Mouse (Mus musculus): ENCODE measurements at regions not wholly inside any gene's neighbourhood (a gene's known extent, or its start where the extent isn't known, plus 50 kb on each side); places are given as distances from the start of the nearest gene placed in this dataset.
A peak's percentile ranks its signal among the peaks of the same experiment; 100 is the strongest.
"Not testable (repeated sequence)": the region's sequence is repeated elsewhere in the genome, so short reads cannot be mapped to it uniquely, and the experiment has no call there.

DNA sequence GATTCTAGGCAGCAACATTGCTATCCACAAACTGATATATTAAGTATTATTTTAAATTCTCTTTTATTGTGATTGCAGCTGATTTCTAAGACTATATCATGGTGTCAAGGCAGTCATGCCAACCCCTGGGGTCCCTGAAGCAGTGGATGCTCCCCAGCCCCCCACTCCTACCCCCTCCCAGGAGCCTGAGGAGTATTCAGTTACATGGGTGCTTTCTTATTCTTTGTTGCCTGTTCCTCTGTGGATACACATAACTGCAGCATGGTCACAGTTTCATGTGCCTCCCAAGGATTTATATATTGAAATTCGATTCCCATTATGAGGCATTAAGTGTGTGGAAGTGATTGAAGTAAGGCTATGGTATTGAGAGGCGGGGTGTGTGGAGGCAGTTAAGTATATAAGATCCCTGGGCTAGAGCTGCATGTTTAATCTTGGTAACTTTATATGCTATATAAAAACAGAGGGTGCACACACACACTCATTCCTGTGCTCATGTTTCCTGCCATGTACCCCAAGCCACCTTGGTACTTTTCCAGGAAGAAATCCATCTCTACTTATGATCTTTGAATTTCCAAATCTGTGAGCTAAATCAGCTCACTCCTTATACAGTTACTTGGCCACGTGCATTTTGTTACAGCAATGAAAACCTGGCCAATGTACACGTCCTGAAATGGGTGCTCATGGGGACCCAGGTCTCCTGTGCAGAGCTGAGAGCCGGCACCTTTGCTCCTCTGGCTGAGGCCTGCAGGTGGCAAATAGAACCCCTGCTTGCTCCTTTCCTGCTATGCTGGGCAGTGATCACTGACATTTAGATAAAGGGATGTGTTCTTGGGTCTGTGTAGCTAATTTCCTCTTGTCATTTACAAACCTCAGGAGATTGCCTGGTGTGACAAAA lies 259.0 kb downstream of the Nek10 start:
- DNase-seq (ENCODE audit: low spot score), result no peak

DNA sequence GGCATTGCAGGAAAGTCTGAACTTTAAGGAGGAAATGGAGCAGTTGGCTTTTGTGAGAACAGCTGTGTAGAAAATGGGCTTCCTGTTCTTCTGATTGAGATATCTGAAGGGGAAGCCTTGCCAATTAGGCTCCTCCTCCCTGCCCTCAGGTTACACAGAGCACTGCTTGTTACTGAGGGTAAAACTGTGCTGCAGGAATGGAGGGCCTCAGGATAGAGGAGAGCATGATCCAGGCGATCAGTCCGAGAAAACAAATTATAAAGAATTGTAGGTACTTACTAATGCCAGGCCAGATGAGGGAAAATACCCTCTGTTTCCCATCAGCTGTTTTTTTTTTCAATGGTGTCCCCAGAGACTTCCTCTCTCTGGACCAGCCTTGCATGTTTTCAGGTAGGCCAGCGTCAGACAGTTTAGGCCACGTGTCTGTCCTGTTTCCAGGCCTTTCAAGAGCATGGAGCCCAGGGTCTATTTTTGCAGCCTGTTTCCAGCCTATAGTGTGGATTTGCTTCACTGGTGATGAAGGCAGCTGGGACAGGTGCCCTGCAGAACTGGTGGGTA lies 259.7 kb downstream of the Nek10 start:
- no peak for DNase-seq (ENCODE audit: low spot score)

DNA sequence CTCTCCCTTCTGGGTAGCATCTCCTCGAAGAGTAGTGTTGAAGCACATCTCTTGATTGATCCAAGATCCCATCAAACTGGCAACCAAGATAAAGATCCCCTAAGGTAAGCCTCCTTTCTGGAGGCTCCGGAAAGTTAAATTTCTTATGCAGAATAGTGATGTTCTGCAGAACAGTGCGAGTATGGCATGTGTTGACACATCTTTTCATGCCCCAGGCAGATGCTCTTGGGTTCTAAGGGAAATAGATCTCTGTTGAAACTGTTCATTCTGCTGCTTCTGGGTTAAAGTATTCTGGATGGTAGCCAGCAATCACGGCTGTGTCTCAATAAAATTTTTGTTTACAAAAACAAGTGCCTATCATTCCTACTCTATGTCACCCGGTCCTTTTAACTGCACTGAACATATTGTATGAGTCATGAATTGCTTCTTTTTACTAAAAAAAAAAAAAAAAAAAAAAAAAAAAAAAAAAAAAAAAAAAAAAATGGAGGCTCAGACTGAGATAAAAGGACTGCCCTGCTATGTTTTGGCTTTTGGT lies 261.8 kb downstream of the Nek10 start:
- DNase-seq (ENCODE audit: low spot score), result peak; percentile 6

DNA sequence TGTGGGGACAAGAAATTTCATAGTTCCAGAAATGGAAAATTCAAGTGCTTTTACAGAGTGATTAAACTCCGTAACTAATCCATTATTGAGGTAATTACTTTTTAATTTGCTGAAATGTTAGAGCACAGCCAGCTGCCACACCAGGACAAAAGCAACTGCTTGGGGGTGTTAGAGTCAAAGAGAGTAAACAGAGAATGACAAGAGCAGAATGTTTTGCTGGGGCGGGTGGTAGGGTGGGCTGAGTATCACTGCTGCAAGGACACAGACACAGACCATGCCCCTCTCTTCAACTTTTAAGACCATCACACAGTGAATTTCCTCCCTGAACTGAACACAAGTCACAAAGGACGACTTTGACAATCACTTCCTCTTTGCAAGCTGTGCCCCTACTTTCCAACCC lies 272.7 kb downstream of the Nek10 start:
- DNase-seq (ENCODE audit: low spot score), result no peak

GRCm38 (mm10) chr14:15082889-15083288 lies 279.7 kb downstream of the Nek10 start:
- DNase-seq (ENCODE audit: low spot score), result no peak

- DNase-seq (ENCODE audit: low spot score), result no peak
These were observed 280.6 kb downstream of the Nek10 start for GRCm38 (mm10) chr14:15083812-15084211.

DNA sequence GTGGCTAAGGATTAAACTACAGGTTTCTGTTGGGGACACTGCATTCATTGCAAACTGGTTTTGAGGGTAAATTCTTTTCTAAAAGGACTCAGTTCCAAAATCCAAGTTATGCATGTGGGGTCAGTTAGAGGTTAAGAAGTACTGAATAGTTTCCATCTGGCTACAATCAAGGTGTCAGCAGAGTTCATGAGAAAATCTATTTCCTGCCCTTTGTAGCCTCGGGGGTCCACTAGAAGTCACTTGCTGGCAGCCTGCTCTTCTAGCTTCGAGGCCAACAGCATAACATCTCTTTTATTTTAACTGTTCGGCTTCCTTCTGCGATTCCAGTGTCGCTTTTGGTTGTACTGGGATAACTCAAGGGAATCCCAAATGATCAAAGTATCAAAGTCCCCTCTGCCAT lies 283.8 kb downstream of the Nek10 start:
- DNase-seq (ENCODE audit: low spot score), result no peak

- no peak for DNase-seq (ENCODE audit: low spot score)
These were observed 293.6 kb downstream of the Nek10 start for GRCm38 (mm10) chr14:15096865-15097264.

DNA sequence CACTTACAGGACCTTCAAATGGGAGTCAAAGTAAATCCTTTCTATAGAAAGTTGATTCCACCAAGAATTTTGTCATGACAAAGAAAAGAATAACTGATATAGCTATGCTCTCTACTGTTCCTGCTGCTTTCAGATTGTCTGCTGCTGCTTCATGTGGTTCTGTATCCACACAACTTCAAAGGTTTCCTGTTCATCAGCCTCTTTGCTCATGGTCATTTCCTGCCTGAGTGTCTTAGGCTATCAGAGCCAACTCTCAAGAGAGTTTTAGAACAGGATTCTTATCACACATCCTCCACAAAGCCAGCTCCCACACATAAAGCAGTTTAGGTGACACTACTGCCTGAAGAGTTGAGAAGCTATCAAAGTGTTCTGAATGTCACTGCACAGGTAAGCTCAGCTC lies 296.7 kb downstream of the Nek10 start:
- no peak for DNase-seq (ENCODE audit: low spot score)

- DNase-seq (ENCODE audit: low spot score), result no peak
These were observed 304.6 kb downstream of the Nek10 start for GRCm38 (mm10) chr14:15107795-15108321.

- no peak for DNase-seq (ENCODE audit: low spot score)
These were observed 316.5 kb downstream of the Nek10 start for GRCm38 (mm10) chr14:15119745-15120144.

GRCm38 (mm10) chr14:15128157-15128556 lies 310.6 kb downstream of the Lrrc3b start:
- DNase-seq (ENCODE audit: low spot score), result no peak

DNA sequence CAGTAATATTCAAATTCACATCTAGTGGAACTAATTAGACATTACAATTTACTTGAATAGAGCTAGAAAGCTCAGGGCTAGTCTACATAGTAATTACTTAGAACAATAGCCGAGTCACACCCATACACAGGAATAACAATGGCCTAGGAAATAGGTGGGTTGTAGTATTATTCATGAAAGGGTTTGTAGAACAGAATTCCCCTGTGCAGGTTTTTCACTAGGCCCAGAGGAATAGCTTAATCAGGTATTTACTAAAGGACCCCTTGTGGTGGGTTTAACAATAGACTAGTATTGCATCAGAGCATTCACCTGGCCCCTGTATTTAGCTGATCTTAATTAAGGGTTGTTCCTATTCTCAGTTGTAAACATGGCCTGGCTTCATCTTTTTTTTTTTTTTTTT lies 297.9 kb downstream of the Lrrc3b start:
- not testable (repeated sequence) for DNase-seq (ENCODE audit: low spot score)

DNA sequence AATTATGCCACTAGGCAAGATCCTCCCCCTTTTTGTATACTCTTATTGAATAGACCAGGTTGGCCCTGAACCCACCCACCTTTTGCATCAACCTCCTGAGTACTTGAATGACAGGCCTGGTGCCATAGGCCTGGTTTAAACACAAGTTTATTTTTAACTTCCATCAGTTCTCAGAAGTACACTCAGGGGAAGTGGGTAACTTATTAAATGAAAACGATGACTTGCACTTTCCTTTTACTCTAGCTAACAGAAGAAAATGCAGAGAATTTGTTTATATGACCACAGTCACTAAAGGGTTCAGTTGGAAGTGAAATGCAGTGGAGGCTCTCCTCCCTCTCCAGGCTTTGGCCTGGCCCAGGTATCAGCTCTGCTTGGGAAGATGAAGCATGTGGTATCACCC lies 295.9 kb downstream of the Lrrc3b start:
- no peak for DNase-seq (ENCODE audit: low spot score)

DNA sequence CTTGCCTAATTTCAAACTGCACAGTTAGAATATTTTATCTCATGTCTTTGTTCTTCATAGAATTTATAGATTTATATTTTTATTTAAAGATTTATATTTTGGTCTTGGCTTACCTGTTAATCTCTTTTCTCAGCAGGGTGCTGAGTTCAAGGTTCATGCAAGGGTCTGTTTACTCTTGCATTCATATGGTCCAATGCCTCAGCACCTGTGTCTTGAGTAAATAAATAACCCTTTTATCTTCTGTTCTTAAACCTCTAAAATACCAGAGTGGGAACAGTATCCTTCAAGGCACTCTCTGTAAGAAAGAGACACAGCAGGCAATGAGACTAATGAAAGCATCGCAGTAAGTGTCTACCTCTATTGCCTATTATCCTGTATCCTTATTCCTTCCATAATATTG lies 290.3 kb downstream of the Lrrc3b start:
- no peak for DNase-seq (ENCODE audit: low spot score)

All from layer of hippocampus, adult 11-12 months (tissue).